In the genomic region with DNA sequence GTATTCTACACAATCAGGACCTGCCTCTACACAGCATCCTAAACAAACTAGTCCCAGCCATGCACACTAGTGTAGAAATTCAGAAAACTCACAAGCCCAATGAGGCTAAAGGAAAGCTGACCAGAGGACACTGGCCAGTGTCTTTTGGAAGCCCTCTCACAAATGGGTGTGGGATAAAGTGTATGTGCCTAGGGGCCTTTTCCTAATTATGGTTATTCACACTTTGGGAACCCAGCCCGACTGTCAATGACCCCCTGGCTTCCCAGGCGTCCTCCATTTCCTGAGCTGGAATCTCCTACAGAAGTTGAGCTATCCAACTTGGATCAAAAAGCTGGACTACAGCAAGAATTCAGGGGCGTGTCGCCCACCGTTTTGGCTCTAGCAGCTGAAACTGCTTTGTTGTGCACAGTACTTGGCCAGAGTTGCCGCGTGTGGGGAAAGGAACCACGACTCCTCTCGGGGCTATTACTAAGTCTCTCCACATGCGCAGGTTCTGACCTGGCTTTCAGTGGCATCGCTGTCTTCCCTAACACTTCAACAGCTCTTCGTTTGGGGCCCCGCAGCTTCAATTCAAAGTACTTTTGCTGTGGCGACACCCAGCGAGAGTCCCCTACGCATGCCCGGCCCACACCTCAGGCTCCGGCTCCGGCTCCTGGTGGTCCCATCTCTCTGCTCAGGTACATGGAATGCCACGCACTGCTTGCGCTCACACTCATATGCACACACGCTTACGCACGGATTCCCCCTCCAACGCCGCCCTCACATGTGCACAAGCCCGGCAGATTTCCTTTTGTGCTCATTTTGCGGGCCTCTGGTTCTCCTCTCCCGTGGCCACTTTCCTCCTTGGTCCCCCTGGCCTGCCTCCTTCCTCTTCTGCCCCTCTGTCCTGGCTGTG, we compare ENCODE assay signal across 8 mouse cellular contexts. TPM values are rescaled to one million over a fixed set of nuclear protein-coding genes. Genes with fewer than 3 reads are reported as not detected.
DNase-seq lines count a peak whose midpoint lies in the region; ATAC-seq lines count a peak whose summit lies in the region.
"Had no signal": no experiment of that assay in that cellular context is flagged by ENCODE, and none has a peak within 500 bp of the region (broad histone marks: within the 10 kb centered on the region; RNA-seq: fewer than 3 reads in every experiment).

No protein-coding gene starts in this region.

- H3K4me2 ChIP-seq in liver, embryonic 13.5 days: peak overlapping the region; percentile 54

- peak overlapping the region; percentile 64 for H3K4me3 ChIP-seq in forebrain, embryonic 10.5 days
- 0 out of 2 replicates have a peak overlapping the region, but pooled peaks have one; percentile 32 for H3K4me3 ChIP-seq in liver, embryonic 13.5 days (replicated peaks)
- H3K4me3 ChIP-seq: megakaryocyte, embryonic 14.5 days had no signal

- peaks cover 63% of the 10 kb centered on the region for H3K4me1 ChIP-seq in forebrain, embryonic 10.5 days
- 0 out of 2 replicates have a peak, but pooled peaks cover 3% of the 10 kb centered on the region for H3K4me1 ChIP-seq in liver, embryonic 13.5 days (replicated peaks)

- no peaks in the 10 kb centered on the region for H3K9me3 ChIP-seq in forebrain, embryonic 10.5 days
- no peaks in the 10 kb centered on the region for H3K9me3 ChIP-seq in liver, embryonic 13.5 days (replicated peaks)
- H3K9me3 ChIP-seq: megakaryocyte, embryonic 14.5 days had no signal

- ATAC-seq in liver, embryonic 13.5 days (ENCODE audit: low read depth): no peak

- no peak overlapping the region for H3K9ac ChIP-seq in liver, embryonic 13.5 days

- 2% methylated on average over 29 of the region's 29 CpGs for WGBS in forebrain, embryonic 10.5 days
- 7% methylated on average over 29 of the region's 29 CpGs for WGBS in liver, embryonic 13.5 days (ENCODE audit: insufficient replicate concordance)

- DNase-seq in ES-CJ7 (ENCODE audit: low read depth, low spot score) (peak; percentile 58), R1 (ENCODE audit: low read depth, low spot score) (peak; percentile 71)
- peak; percentile 65 for DNase-seq in forebrain, embryonic 10.5 days (ENCODE audit: extremely low spot score, low spot score)
- no peak for DNase-seq in liver, embryonic 13.5 days
- no peak for DNase-seq in thymus, adult 18-20 months
- no peak for DNase-seq in natural killer cell, adult 2 months (ENCODE audit: low spot score in 2 of 2)
- DNase-seq in layer of hippocampus, postnatal 25 days (ENCODE audit: extremely low spot score in 1 of 2, low spot score in 1 of 2): no peak

- H3K27me3 ChIP-seq in forebrain, embryonic 10.5 days (ENCODE audit: poor library complexity, severe bottlenecking): peaks cover 88% of the 10 kb centered on the region
- peaks cover 74% of the 10 kb centered on the region for H3K27me3 ChIP-seq in liver, embryonic 13.5 days

- no peaks in the 10 kb centered on the region for H3K36me3 ChIP-seq in forebrain, embryonic 10.5 days (replicated peaks)
- no peaks in the 10 kb centered on the region for H3K36me3 ChIP-seq in liver, embryonic 13.5 days

- H3K27ac ChIP-seq in forebrain, embryonic 10.5 days: peak overlapping the region; percentile 95
- H3K27ac ChIP-seq in liver, embryonic 13.5 days: no peak overlapping the region

RNA-seq across cellular contexts. Expression of a gene that starts 1.1 kb away (rescaled TPM):
- polyA plus RNA-seq in forebrain, embryonic 10.5 days (2016; fragmentation: Nextera tagmentation; extraction: Ambion mirVana): 1.0 and 1.9 TPM in 2 replicates
- polyA plus RNA-seq in liver, embryonic 13.5 days (2015; fragmentation: Nextera tagmentation; extraction: Ambion mirVana): not detected in 2 replicates
- under 1 TPM; 0.12 to 0.42 TPM for total RNA-seq in layer of hippocampus, postnatal 25 days (2021)

RNA-seq across cellular contexts. Expression of a gene that starts 15.6 kb away (rescaled TPM):
- 20.7 and 21.5 TPM in 2 replicates for polyA plus RNA-seq in forebrain, embryonic 10.5 days (2016; fragmentation: Nextera tagmentation; extraction: Ambion mirVana)
- 0.02 TPM in 1 of 2 replicates, not detected in the other for polyA plus RNA-seq in liver, embryonic 13.5 days (2015; fragmentation: Nextera tagmentation; extraction: Ambion mirVana)
- total RNA-seq in layer of hippocampus, postnatal 25 days (2021): 1 to 10 TPM; 3.3 to 6.2 TPM

RNA-seq across cellular contexts. Expression of a gene that starts 25.4 kb away (rescaled TPM):
- polyA plus RNA-seq in forebrain, embryonic 10.5 days (2016; fragmentation: Nextera tagmentation; extraction: Ambion mirVana): 7.0 and 7.3 TPM in 2 replicates
- polyA plus RNA-seq in liver, embryonic 13.5 days (2015; fragmentation: Nextera tagmentation; extraction: Ambion mirVana): not detected in 2 replicates
- total RNA-seq in layer of hippocampus, postnatal 25 days (2021): 10 to 100 TPM; 14.6 to 18.1 TPM

RNA-seq across cellular contexts. Expression of a gene that starts 40.5 kb away (rescaled TPM):
- 0.27 TPM in 1 of 2 replicates, not detected in the other for polyA plus RNA-seq in forebrain, embryonic 10.5 days (2016; fragmentation: Nextera tagmentation; extraction: Ambion mirVana)
- not detected in 2 replicates for polyA plus RNA-seq in liver, embryonic 13.5 days (2015; fragmentation: Nextera tagmentation; extraction: Ambion mirVana)
- under 1 TPM in 1 of 2 experiments, not detected in 1; 0.23 TPM for total RNA-seq in layer of hippocampus, postnatal 25 days (2021)

Comparison
In these comparisons a context has a peak if more than half of its experiments do, and no peak if none do; other contexts are left out.
1. DNase-seq: peak in ES-CJ7 (single experiment), R1 (single experiment) and forebrain, embryonic 10.5 days (single experiment); none in liver, embryonic 13.5 days (single experiment), thymus, adult 18-20 months (0 of 2), natural killer cell, adult 2 months (0 of 2) and layer of hippocampus, postnatal 25 days (0 of 2).
2. RNA of a gene that starts 15.6 kb away (polyA plus RNA-seq): 20.7 to 21.5 TPM in forebrain, embryonic 10.5 days; 0.02 TPM in liver, embryonic 13.5 days; every median in the first group is over 10 times any median in the second.